Mouse (Mus musculus) forebrain, embryonic 13.5 days (tissue): ENCODE results near the gene Obsl1. TPM values are rescaled to one million over a fixed set of nuclear protein-coding genes. Genes with fewer than 3 reads are reported as not detected.

ENCODE experiments used
- ATAC-seq: fragments of 200-750 bp; cut with Nextera tagmentation; 2 replicates; pipeline ENCODE4 v1.8.0; 2017
- H3K27ac ChIP-seq: fragments of 300-500 bp; sonication (generic); 2 replicates; pipeline ENCODE4 v1.5.1; 2015; ENCODE audit warnings: inconsistent platforms, mild to moderate bottlenecking, moderate library complexity
- H3K27me3 ChIP-seq: fragments of 300-500 bp; sonication (generic); 2 replicates; pipeline ENCODE4 v1.6.1; 2015; ENCODE audit warnings: mild to moderate bottlenecking, inconsistent platforms
- H3K36me3 ChIP-seq: fragments of 300-500 bp; sonication (generic); 2 replicates; pipeline ENCODE4 v1.6.1; 2015; ENCODE audit warnings: mild to moderate bottlenecking, inconsistent platforms; ENCODE audit not compliant: poor library complexity, severe bottlenecking
- H3K4me1 ChIP-seq: fragments of 300-500 bp; sonication (generic); 2 replicates; pipeline ENCODE4 v1.6.1; 2015; ENCODE audit warnings: inconsistent platforms
- H3K4me2 ChIP-seq: fragments of 300-500 bp; sonication (generic); 2 replicates; pipeline ENCODE4 v1.6.1; 2015; ENCODE audit warnings: inconsistent platforms, mild to moderate bottlenecking, moderate library complexity
- H3K4me3 ChIP-seq: fragments of 300-500 bp; sonication (generic); 2 replicates; pipeline ENCODE4 v1.5.1; 2015; ENCODE audit warnings: mild to moderate bottlenecking, inconsistent platforms
- H3K9ac ChIP-seq: fragments of 300-500 bp; sonication (generic); 2 replicates; pipeline ENCODE4 v1.6.1; 2015; ENCODE audit warnings: mild to moderate bottlenecking, inconsistent platforms
- H3K9me3 ChIP-seq: fragments of 300-500 bp; sonication (generic); replicated peaks from 2 replicates; pipeline ENCODE4 v1.6.1; 2016; ENCODE audit warnings: inconsistent platforms
- WGBS: fragments of 180-500 bp; shearing (Covaris S2); methylation state at CpG from one replicate; pipeline ENCODE4 v1.1.7; 2015; 5-methylcytosine and 5-hydroxymethylcytosine counted together
- polyA plus RNA-seq: library from polyadenylated mRNA; unstranded; fragments of >200 nt; fragmentation: Nextera tagmentation; extraction: Ambion mirVana; gene quantifications from 2 replicates; pipeline ENCODE4 v1.2.1, GENCODE M21; 2015

Gene Obsl1
- polyA plus RNA-seq, 1 experiment from 2014 or later, result 15.5 TPM

GRCm38 (mm10) chr1:75537587-75537986 is 31.3 kb upstream of the Obsl1 start:
- no peak overlapping the region for H3K9ac ChIP-seq
- ATAC-seq, result no peak
- no peaks in the 10 kb centered on the region for H3K9me3 ChIP-seq
- no peak overlapping the region for H3K4me2 ChIP-seq
- no peaks in the 10 kb centered on the region for H3K4me1 ChIP-seq
- WGBS, result 86% methylated on average over 2 of the region's 2 CpGs
- no peak overlapping the region for H3K4me3 ChIP-seq
- no peaks in the 10 kb centered on the region for H3K27me3 ChIP-seq
- no peak overlapping the region for H3K27ac ChIP-seq
- H3K36me3 ChIP-seq, result peaks cover 44% of the 10 kb centered on the region

GRCm38 (mm10) chr1:75533325-75534252 is 27.3 kb upstream of the Obsl1 start:
- Histone ChIP-seq H3K9me3 (no peaks in the 10 kb centered on the region), H3K36me3 (peaks cover 76% of the 10 kb centered on the region), H3K4me1 (no peaks in the 10 kb centered on the region), H3K4me3 (no peak overlapping the region), H3K27me3 (no peaks in the 10 kb centered on the region), H3K4me2 (no peak overlapping the region), H3K9ac (no peak overlapping the region), H3K27ac (no peak overlapping the region)
- WGBS, result 88% methylated on average over 19 of the region's 19 CpGs
- no peak for ATAC-seq

GRCm38 (mm10) chr1:75532280-75533172 is 26.3 kb upstream of the Obsl1 start:
- no peak overlapping the region for H3K9ac ChIP-seq
- 92% methylated on average over 19 of the region's 19 CpGs for WGBS
- no peak overlapping the region for H3K4me2 ChIP-seq
- H3K27ac ChIP-seq, result no peak overlapping the region
- H3K9me3 ChIP-seq, result no peaks in the 10 kb centered on the region
- no peak overlapping the region for H3K4me3 ChIP-seq
- no peak for ATAC-seq
- H3K36me3 ChIP-seq, result peaks cover 79% of the 10 kb centered on the region
- no peaks in the 10 kb centered on the region for H3K4me1 ChIP-seq
- H3K27me3 ChIP-seq, result no peaks in the 10 kb centered on the region

GRCm38 (mm10) chr1:75530546-75530945 is 24.3 kb upstream of the Obsl1 start:
- Histone ChIP-seq H3K27me3 (no peaks in the 10 kb centered on the region), H3K4me1 (no peaks in the 10 kb centered on the region), H3K36me3 (peaks cover 80% of the 10 kb centered on the region), H3K4me2 (no peak overlapping the region), H3K9ac (no peak overlapping the region), H3K27ac (no peak overlapping the region), H3K9me3 (no peaks in the 10 kb centered on the region), H3K4me3 (no peak overlapping the region)
- 73% methylated on average over 4 of the region's 4 CpGs for WGBS
- no peak for ATAC-seq

GRCm38 (mm10) chr1:75524679-75525078 is 18.4 kb upstream of the Obsl1 start:
- H3K4me3 ChIP-seq, result no peak overlapping the region
- H3K9me3 ChIP-seq, result no peaks in the 10 kb centered on the region
- ATAC-seq, result no peak
- H3K4me1 ChIP-seq, result peaks cover 8% of the 10 kb centered on the region; the same call in 1 of the 2 replicates
- H3K27ac ChIP-seq, result no peak overlapping the region
- no peaks in the 10 kb centered on the region for H3K27me3 ChIP-seq
- peaks cover 29% of the 10 kb centered on the region for H3K36me3 ChIP-seq
- H3K9ac ChIP-seq, result no peak overlapping the region
- WGBS, result 92% methylated on average over 7 of the region's 7 CpGs
- no peak overlapping the region for H3K4me2 ChIP-seq

- Histone ChIP-seq H3K4me3 (peak within 1 kb of the TSS; percentile 54), H3K36me3 (peaks cover 10% of the 10 kb centered on the region), H3K27ac (peak within 1 kb of the TSS; percentile 77), H3K9me3 (no peaks in the 10 kb centered on the region), H3K27me3 (no peaks in the 10 kb centered on the region), H3K4me1 (peaks cover 8% of the 10 kb centered on the region; the same call in 1 of the 2 replicates), H3K9ac (peak within 1 kb of the TSS; percentile 55), H3K4me2 (peak within 1 kb of the TSS; percentile 69)
- peak; percentile 98 for ATAC-seq
- under 1% methylated on average over 46 of the region's 46 CpGs for WGBS
Observed at GRCm38 (mm10) chr1:75521321-75522031, 15.2 kb upstream of the Obsl1 start, which contains the start of gene Stk11ip. Gene Stk11ip (plus strand): TSS chr1:75521529.

GRCm38 (mm10) chr1:75519576-75519975 is 13.3 kb upstream of the Obsl1 start:
- no peak for ATAC-seq
- 65% methylated on average over 5 of the region's 5 CpGs for WGBS

GRCm38 (mm10) chr1:75518427-75518826 is 12.2 kb upstream of the Obsl1 start:
- no peaks in the 10 kb centered on the region for H3K27me3 ChIP-seq
- H3K27ac ChIP-seq, result no peak overlapping the region
- H3K9me3 ChIP-seq, result no peaks in the 10 kb centered on the region
- peaks cover 8% of the 10 kb centered on the region; the same call in 1 of the 2 replicates for H3K4me1 ChIP-seq
- no peaks in the 10 kb centered on the region for H3K36me3 ChIP-seq
- WGBS, result 91% methylated on average over 4 of the region's 4 CpGs
- no peak overlapping the region for H3K9ac ChIP-seq
- H3K4me2 ChIP-seq, result no peak overlapping the region
- H3K4me3 ChIP-seq, result no peak overlapping the region
- no peak for ATAC-seq

More at GRCm38 (mm10) chr1:75519576-75519975, 13.3 kb upstream of the Obsl1 start:
- H3K4me2 ChIP-seq, result no peak overlapping the region
- H3K36me3 ChIP-seq, result no peaks in the 10 kb centered on the region
- no peak overlapping the region for H3K9ac ChIP-seq
- H3K27me3 ChIP-seq, result no peaks in the 10 kb centered on the region
- H3K27ac ChIP-seq, result no peak overlapping the region
- no peaks in the 10 kb centered on the region for H3K9me3 ChIP-seq
- H3K4me3 ChIP-seq, result no peak overlapping the region
- H3K4me1 ChIP-seq, result peaks cover 8% of the 10 kb centered on the region; the same call in 1 of the 2 replicates

- 68% methylated on average over 4 of the region's 4 CpGs for WGBS
- no peak for ATAC-seq
- no peak overlapping the region for H3K27ac ChIP-seq
- no peaks in the 10 kb centered on the region for H3K9me3 ChIP-seq
- H3K9ac ChIP-seq, result no peak overlapping the region
- H3K27me3 ChIP-seq, result no peaks in the 10 kb centered on the region
- peaks cover 8% of the 10 kb centered on the region; the same call in 1 of the 2 replicates for H3K4me1 ChIP-seq
- H3K36me3 ChIP-seq, result no peaks in the 10 kb centered on the region
- no peak overlapping the region for H3K4me2 ChIP-seq
- no peak overlapping the region for H3K4me3 ChIP-seq
Observed at GRCm38 (mm10) chr1:75517984-75518383, 11.7 kb upstream of the Obsl1 start.

- H3K27ac ChIP-seq, result no peak overlapping the region
- 83% methylated on average over 15 of the region's 15 CpGs for WGBS
- no peak for ATAC-seq
- H3K27me3 ChIP-seq, result no peaks in the 10 kb centered on the region
- H3K4me1 ChIP-seq, result 0 out of 2 replicates have a peak, but pooled peaks cover under 1% of the 10 kb centered on the region
- no peaks in the 10 kb centered on the region for H3K36me3 ChIP-seq
- H3K4me2 ChIP-seq, result no peak overlapping the region
- no peak overlapping the region for H3K4me3 ChIP-seq
- no peaks in the 10 kb centered on the region for H3K9me3 ChIP-seq
- H3K9ac ChIP-seq, result no peak overlapping the region
Observed at GRCm38 (mm10) chr1:75516703-75517380, 10.6 kb upstream of the Obsl1 start.

- no peak for ATAC-seq
- H3K4me2 ChIP-seq, result no peak overlapping the region
- H3K27me3 ChIP-seq, result peaks cover 7% of the 10 kb centered on the region
- no peak overlapping the region for H3K4me3 ChIP-seq
- no peaks in the 10 kb centered on the region for H3K36me3 ChIP-seq
- no peaks in the 10 kb centered on the region for H3K4me1 ChIP-seq
- WGBS, result 93% methylated on average over 3 of the region's 3 CpGs
- no peak overlapping the region for H3K9ac ChIP-seq
- no peaks in the 10 kb centered on the region for H3K9me3 ChIP-seq
- no peak overlapping the region for H3K27ac ChIP-seq
Observed at GRCm38 (mm10) chr1:75512550-75512949, 6.3 kb upstream of the Obsl1 start.
